Mouse (Mus musculus) forebrain, embryonic 16.5 days (tissue): ENCODE results near the gene Nudt14. TPM values are rescaled to one million over a fixed set of nuclear protein-coding genes. Genes with fewer than 3 reads are reported as not detected.

ENCODE experiments used
- ATAC-seq: fragments of 200-750 bp; cut with Nextera tagmentation; 2 replicates; pipeline ENCODE4 v1.8.0; 2017; ENCODE audit warnings: mild to moderate bottlenecking, moderate library complexity
- H3K27ac ChIP-seq: fragments of 300-500 bp; sonication (generic); 2 replicates; pipeline ENCODE4 v1.5.1; 2014; ENCODE audit warnings: low read length, control low read depth
- H3K27me3 ChIP-seq: fragments of 300-500 bp; sonication (generic); replicated peaks from 2 replicates; pipeline ENCODE4 v1.6.1; 2014; ENCODE audit warnings: low read length; ENCODE audit not compliant: control insufficient read depth, insufficient read depth
- H3K36me3 ChIP-seq: fragments of 300-500 bp; sonication (generic); 2 replicates; pipeline ENCODE4 v1.6.1; 2014; ENCODE audit not compliant: control insufficient read depth, insufficient read depth
- H3K4me1 ChIP-seq: fragments of 300-500 bp; sonication (generic); replicated peaks from 2 replicates; pipeline ENCODE4 v1.6.1; 2014; ENCODE audit warnings: low read length; ENCODE audit not compliant: control insufficient read depth, insufficient read depth
- H3K4me2 ChIP-seq: fragments of 300-500 bp; sonication (generic); 2 replicates; pipeline ENCODE4 v1.6.1; 2014; ENCODE audit warnings: mild to moderate bottlenecking, low read length, control low read depth
- H3K4me3 ChIP-seq: fragments of 300-500 bp; sonication (generic); replicated peaks from 2 replicates; pipeline ENCODE4 v1.5.1; 2014; ENCODE audit warnings: mild to moderate bottlenecking, low read length, control low read depth
- H3K9ac ChIP-seq: fragments of 300-500 bp; sonication (generic); replicated peaks from 2 replicates; pipeline ENCODE4 v1.6.1; 2014; ENCODE audit warnings: low read depth, low read length, control low read depth
- H3K9me3 ChIP-seq: fragments of 300-500 bp; sonication (generic); 2 replicates; pipeline ENCODE4 v1.6.1; 2016; ENCODE audit warnings: low read length; ENCODE audit not compliant: control insufficient read depth
- WGBS: fragments of 180-500 bp; shearing (Covaris S2); extraction: QIAGEN DNeasy Blood & Tissue Kit; methylation state at CpG from one replicate; pipeline ENCODE4 v1.1.7; 2014; 5-methylcytosine and 5-hydroxymethylcytosine counted together
- polyA plus RNA-seq: library from polyadenylated mRNA; unstranded; fragments of >200 nt; fragmentation: Nextera tagmentation; extraction: Ambion mirVana; gene quantifications from 2 replicates; pipeline ENCODE4 v1.2.1, GENCODE M21; 2015

Nudt14 gene
- polyA plus RNA-seq, 1 experiment from 2014 or later = 57.0 TPM

- Histone ChIP-seq H3K27me3 (no peaks in the 10 kb centered on the region), H3K4me3 (no peak overlapping the region), H3K27ac (no peak overlapping the region), H3K9ac (no peak overlapping the region), H3K36me3 (peaks cover 39% of the 10 kb centered on the region), H3K4me1 (no peaks in the 10 kb centered on the region), H3K9me3 (no peaks in the 10 kb centered on the region), H3K4me2 (no peak overlapping the region)
- WGBS = 91% methylated on average over 6 of the region's 6 CpGs
- no peak for ATAC-seq
These were observed 27.7 kb upstream of the Nudt14 start for GRCm38 (mm10) chr12:112969616-112970015.

DNA sequence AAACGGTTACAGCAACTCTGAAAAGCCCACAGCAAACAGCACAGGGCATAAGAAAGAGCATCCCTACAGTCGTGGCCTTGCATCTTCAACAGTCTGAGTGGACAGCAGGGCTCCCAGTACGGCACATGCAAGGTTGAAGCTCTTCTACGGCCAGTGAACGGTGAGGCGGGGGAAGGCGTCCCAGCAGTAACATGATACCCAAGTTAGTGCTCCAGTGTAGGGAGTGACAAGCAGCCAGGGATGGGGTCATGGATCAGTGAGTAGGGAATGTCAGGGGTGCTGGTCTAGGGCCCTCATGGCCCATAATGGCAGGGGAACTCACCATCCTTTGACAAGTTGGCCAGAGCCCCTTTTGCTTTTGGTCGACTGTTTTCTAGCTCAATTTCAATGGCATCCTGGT lies 27.0 kb upstream of the Nudt14 start:
- Histone ChIP-seq H3K4me1 (no peaks in the 10 kb centered on the region), H3K27ac (no peak overlapping the region), H3K36me3 (peaks cover 46% of the 10 kb centered on the region), H3K4me2 (no peak overlapping the region), H3K9me3 (no peaks in the 10 kb centered on the region), H3K4me3 (no peak overlapping the region), H3K27me3 (no peaks in the 10 kb centered on the region), H3K9ac (no peak overlapping the region)
- WGBS = 79% methylated on average over 8 of the region's 8 CpGs
- no peak for ATAC-seq

GRCm38 (mm10) chr12:112965783-112966182 lies 23.9 kb upstream of the Nudt14 start:
- Histone ChIP-seq H3K9me3 (no peaks in the 10 kb centered on the region), H3K36me3 (peaks cover 54% of the 10 kb centered on the region), H3K27me3 (no peaks in the 10 kb centered on the region), H3K4me3 (no peak overlapping the region), H3K27ac (no peak overlapping the region), H3K4me1 (no peaks in the 10 kb centered on the region), H3K4me2 (no peak overlapping the region), H3K9ac (no peak overlapping the region)
- no peak for ATAC-seq
- WGBS = 84% methylated on average over 13 of the region's 13 CpGs

GRCm38 (mm10) chr12:112961872-112962271 lies 19.9 kb upstream of the Nudt14 start:
- WGBS = 84% methylated on average over 5 of the region's 5 CpGs
- Histone ChIP-seq H3K9ac (no peak overlapping the region), H3K4me2 (no peak overlapping the region), H3K27me3 (no peaks in the 10 kb centered on the region), H3K9me3 (no peaks in the 10 kb centered on the region), H3K4me3 (no peak overlapping the region), H3K27ac (no peak overlapping the region), H3K36me3 (peaks cover 56% of the 10 kb centered on the region), H3K4me1 (no peaks in the 10 kb centered on the region)
- no peak for ATAC-seq

DNA sequence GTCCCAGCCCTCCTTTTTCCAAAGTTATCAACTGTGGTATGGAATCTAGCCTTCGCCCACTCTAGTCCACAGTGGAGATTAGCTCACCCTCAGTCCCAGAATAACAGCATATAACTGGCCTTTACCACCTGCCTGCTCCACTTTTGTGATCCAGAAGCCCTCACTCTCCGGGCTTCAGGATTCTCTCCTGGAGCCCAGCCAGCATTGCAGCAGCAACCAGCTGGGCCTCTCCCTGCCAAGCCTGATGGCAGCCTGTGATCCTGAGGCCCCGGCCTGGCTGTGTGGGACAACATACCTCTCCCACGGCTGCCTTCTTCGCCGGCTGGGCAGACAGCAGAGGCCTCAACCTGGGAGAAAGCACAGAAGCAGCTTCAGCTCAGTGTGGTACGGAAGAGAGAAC lies 19.5 kb upstream of the Nudt14 start:
- no peak for ATAC-seq

GRCm38 (mm10) chr12:112959421-112959820 lies 17.5 kb upstream of the Nudt14 start:
- no peaks in the 10 kb centered on the region for H3K4me1 ChIP-seq
- H3K9ac ChIP-seq = no peak overlapping the region
- ATAC-seq = no peak
- H3K9me3 ChIP-seq = no peaks in the 10 kb centered on the region
- 84% methylated on average over 8 of the region's 8 CpGs for WGBS
- peaks cover 39% of the 10 kb centered on the region for H3K36me3 ChIP-seq
- H3K27me3 ChIP-seq = no peaks in the 10 kb centered on the region
- H3K4me2 ChIP-seq = no peak overlapping the region
- H3K27ac ChIP-seq = no peak overlapping the region
- H3K4me3 ChIP-seq = no peak overlapping the region

More for the DNA sequence above, 19.5 kb upstream of the Nudt14 start:
- H3K36me3 ChIP-seq = peaks cover 56% of the 10 kb centered on the region
- no peak overlapping the region for H3K4me3 ChIP-seq
- H3K27me3 ChIP-seq = no peaks in the 10 kb centered on the region
- 65% methylated on average over 7 of the region's 7 CpGs for WGBS
- H3K9me3 ChIP-seq = no peaks in the 10 kb centered on the region
- no peaks in the 10 kb centered on the region for H3K4me1 ChIP-seq
- H3K27ac ChIP-seq = no peak overlapping the region
- no peak overlapping the region for H3K9ac ChIP-seq
- no peak overlapping the region for H3K4me2 ChIP-seq

DNA sequence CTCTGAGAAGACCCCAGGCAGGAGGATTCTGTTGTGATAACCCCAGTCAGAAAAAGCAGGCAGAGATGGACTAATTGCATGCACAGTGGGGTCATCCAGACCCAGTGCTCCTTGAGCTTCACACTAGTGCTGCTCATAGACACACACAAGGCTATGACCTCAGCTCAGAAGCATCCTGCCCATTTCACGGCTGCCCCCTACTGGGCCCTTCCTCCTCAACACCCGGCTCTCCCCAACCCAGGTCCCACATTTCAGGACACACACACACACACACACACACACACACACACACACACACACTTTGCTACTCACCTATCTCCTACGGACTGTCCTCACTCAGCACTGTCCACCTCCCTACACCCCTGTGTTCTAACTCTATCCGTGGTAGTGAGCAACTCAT lies 16.4 kb upstream of the Nudt14 start:
- H3K36me3 ChIP-seq = peaks cover 29% of the 10 kb centered on the region

GRCm38 (mm10) chr12:112955800-112956199 lies 13.9 kb upstream of the Nudt14 start:
- Histone ChIP-seq H3K27ac (no peak overlapping the region), H3K4me2 (no peak overlapping the region), H3K27me3 (no peaks in the 10 kb centered on the region), H3K4me1 (peaks cover 4% of the 10 kb centered on the region), H3K36me3 (peaks cover 14% of the 10 kb centered on the region), H3K4me3 (no peak overlapping the region), H3K9me3 (no peaks in the 10 kb centered on the region), H3K9ac (no peak overlapping the region)
- ATAC-seq = peak; percentile 18
- WGBS = 33% methylated on average over 4 of the region's 4 CpGs

More for the DNA sequence above, 16.4 kb upstream of the Nudt14 start:
- H3K9ac ChIP-seq = no peak overlapping the region
- H3K4me1 ChIP-seq = no peaks in the 10 kb centered on the region
- 37% methylated on average over 4 of the region's 4 CpGs for WGBS
- no peak overlapping the region for H3K4me2 ChIP-seq
- no peaks in the 10 kb centered on the region for H3K27me3 ChIP-seq
- H3K9me3 ChIP-seq = no peaks in the 10 kb centered on the region
- no peak overlapping the region for H3K4me3 ChIP-seq
- H3K27ac ChIP-seq = no peak overlapping the region
- no peak for ATAC-seq

GRCm38 (mm10) chr12:112952926-112953565 lies 11.1 kb upstream of the Nudt14 start:
- H3K27ac ChIP-seq = no peak overlapping the region
- 79% methylated on average over 3 of the region's 3 CpGs for WGBS
- no peaks in the 10 kb centered on the region for H3K9me3 ChIP-seq
- no peak overlapping the region for H3K4me3 ChIP-seq
- H3K4me2 ChIP-seq = no peak overlapping the region
- peaks cover 16% of the 10 kb centered on the region for H3K4me1 ChIP-seq
- no peak overlapping the region for H3K9ac ChIP-seq
- no peaks in the 10 kb centered on the region for H3K36me3 ChIP-seq
- H3K27me3 ChIP-seq = no peaks in the 10 kb centered on the region
- no peak for ATAC-seq

DNA sequence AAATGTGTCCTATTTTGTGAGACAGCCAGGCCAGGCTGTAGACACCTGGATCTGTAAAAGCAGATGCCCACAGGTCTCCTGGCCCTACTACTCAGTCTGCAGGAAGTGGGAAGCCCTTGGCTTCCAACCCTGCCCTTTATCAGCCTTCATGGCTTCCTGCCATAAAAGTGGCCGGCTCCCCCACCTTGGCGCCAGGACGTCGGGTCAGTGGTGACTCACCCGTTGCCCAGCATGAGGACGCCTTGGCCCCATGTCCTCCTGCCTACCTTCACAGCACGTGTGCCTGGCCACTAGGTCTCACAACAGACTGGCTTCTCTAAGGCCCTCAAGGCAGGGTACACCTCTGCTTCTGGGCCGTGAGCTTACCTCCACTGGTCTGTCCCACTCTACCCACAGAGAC lies 10.5 kb upstream of the Nudt14 start:
- 79% methylated on average over 8 of the region's 8 CpGs for WGBS
- Histone ChIP-seq H3K4me1 (peaks cover 16% of the 10 kb centered on the region), H3K4me3 (no peak overlapping the region), H3K9ac (no peak overlapping the region), H3K9me3 (no peaks in the 10 kb centered on the region), H3K27ac (no peak overlapping the region), H3K27me3 (no peaks in the 10 kb centered on the region), H3K4me2 (no peak overlapping the region), H3K36me3 (no peaks in the 10 kb centered on the region)
- no peak for ATAC-seq
